Mouse (Mus musculus) lung, embryonic 16.5 days (tissue): Measurements from ENCODE around the gene Arf3. TPM values are rescaled to one million over a fixed set of nuclear protein-coding genes. Genes with fewer than 3 reads are reported as not detected.

Source experiments
- ATAC-seq: fragments of 200-750 bp; cut with Nextera tagmentation; 2 replicates; pipeline ENCODE4 v1.8.0; 2017; ENCODE audit warnings: low read depth, mild to moderate bottlenecking, moderate library complexity
- H3K27ac ChIP-seq: fragments of 300-500 bp; sonication (generic); 2 replicates; pipeline ENCODE4 v1.5.1; 2014; ENCODE audit warnings: mild to moderate bottlenecking, control low read depth, low read length
- H3K27me3 ChIP-seq: fragments of 300-500 bp; sonication (generic); 2 replicates; pipeline ENCODE4 v1.6.1; 2014; ENCODE audit warnings: low read depth, low read length, mixed read lengths; ENCODE audit not compliant: control insufficient read depth, insufficient read depth
- H3K36me3 ChIP-seq: fragments of 300-500 bp; sonication (generic); 2 replicates; pipeline ENCODE4 v1.6.1; 2014; ENCODE audit warnings: low read length; ENCODE audit not compliant: control insufficient read depth, insufficient read depth
- H3K4me1 ChIP-seq: fragments of 300-500 bp; sonication (generic); replicated peaks from 2 replicates; pipeline ENCODE4 v1.6.1; 2014; ENCODE audit warnings: low read length, mixed read lengths; ENCODE audit not compliant: control insufficient read depth, insufficient read depth
- H3K4me2 ChIP-seq: fragments of 300-500 bp; sonication (generic); 2 replicates; pipeline ENCODE4 v1.6.1; 2014; ENCODE audit warnings: low read depth, low read length, control low read depth
- H3K4me3 ChIP-seq: fragments of 300-500 bp; sonication (generic); 2 replicates; pipeline ENCODE4 v1.5.1; 2014; ENCODE audit warnings: mild to moderate bottlenecking, low read length, control low read depth
- H3K9ac ChIP-seq: fragments of 300-500 bp; sonication (generic); 2 replicates; pipeline ENCODE4 v1.6.1; 2014; ENCODE audit warnings: low read length, control low read depth
- H3K9me3 ChIP-seq: fragments of 300-500 bp; sonication (generic); 2 replicates; pipeline ENCODE4 v1.6.1; 2016; ENCODE audit warnings: low read length; ENCODE audit not compliant: control insufficient read depth
- WGBS: fragments of 180-500 bp; shearing (Covaris S2); extraction: QIAGEN DNeasy Blood & Tissue Kit; methylation state at CpG from one replicate; pipeline ENCODE4 v1.1.7; 2014; 5-methylcytosine and 5-hydroxymethylcytosine counted together
- polyA plus RNA-seq: library from polyadenylated mRNA; unstranded; fragments of >200 nt; fragmentation: Nextera tagmentation; extraction: Ambion mirVana; gene quantifications from 2 replicates; pipeline ENCODE4 v1.2.1, GENCODE M21; 2015

The Arf3 gene
- polyA plus RNA-seq, 1 experiment from 2014 or later: 40.6 TPM

- Histone ChIP-seq H3K4me1 (peaks cover 20% of the 10 kb centered on the region), H3K4me2 (no peak overlapping the region), H3K27me3 (peaks cover 99% of the 10 kb centered on the region), H3K9ac (no peak overlapping the region), H3K4me3 (peak overlapping the region; percentile 15; the same call in 1 of the 2 replicates), H3K9me3 (no peaks in the 10 kb centered on the region), H3K27ac (no peak overlapping the region), H3K36me3 (no peaks in the 10 kb centered on the region)
- ATAC-seq: no peak
- WGBS: 1% methylated on average over 75 of the region's 75 CpGs
Measured at GRCm38 (mm10) chr15:98792233-98793020, 29.4 kb upstream of the Arf3 start.

- Histone ChIP-seq H3K9ac (no peak overlapping the region), H3K36me3 (no peaks in the 10 kb centered on the region), H3K27me3 (peaks cover 96% of the 10 kb centered on the region), H3K27ac (no peak overlapping the region), H3K4me3 (no peak overlapping the region), H3K4me1 (peaks cover 20% of the 10 kb centered on the region), H3K9me3 (no peaks in the 10 kb centered on the region), H3K4me2 (no peak overlapping the region)
- 1% methylated on average over 23 of the region's 23 CpGs for WGBS
- no peak for ATAC-seq
Measured at GRCm38 (mm10) chr15:98791771-98792170, 28.8 kb upstream of the Arf3 start.

- Histone ChIP-seq H3K4me2 (peak overlapping the region; percentile 39; the same call in 1 of the 2 replicates), H3K9me3 (no peaks in the 10 kb centered on the region), H3K4me3 (peak overlapping the region; percentile 30), H3K27me3 (peaks cover 91% of the 10 kb centered on the region), H3K36me3 (no peaks in the 10 kb centered on the region), H3K9ac (no peak overlapping the region), H3K4me1 (peaks cover 20% of the 10 kb centered on the region), H3K27ac (no peak overlapping the region)
- 1% methylated on average over 12 of the region's 12 CpGs for WGBS
- no peak for ATAC-seq
Measured at GRCm38 (mm10) chr15:98791221-98791620, 28.2 kb upstream of the Arf3 start.

GRCm38 (mm10) chr15:98790761-98791160, 27.7 kb upstream of the Arf3 start:
- Histone ChIP-seq H3K4me3 (peak overlapping the region; percentile 30), H3K4me2 (peak overlapping the region; percentile 39), H3K9ac (no peak overlapping the region), H3K4me1 (peaks cover 20% of the 10 kb centered on the region), H3K9me3 (peaks cover 3% of the 10 kb centered on the region), H3K27ac (no peak overlapping the region), H3K27me3 (peaks cover 86% of the 10 kb centered on the region), H3K36me3 (no peaks in the 10 kb centered on the region)
- under 1% methylated on average over 23 of the region's 23 CpGs for WGBS
- ATAC-seq: no peak

- Histone ChIP-seq H3K9me3 (peaks cover 4% of the 10 kb centered on the region), H3K27ac (no peak within 1 kb of the TSS), H3K4me1 (peaks cover 20% of the 10 kb centered on the region), H3K9ac (no peak within 1 kb of the TSS), H3K4me3 (peak within 1 kb of the TSS; percentile 30), H3K4me2 (peak within 1 kb of the TSS; percentile 39; the same call in 1 of the 2 replicates), H3K27me3 (peaks cover 77% of the 10 kb centered on the region), H3K36me3 (no peaks in the 10 kb centered on the region)
- 4% methylated on average over 51 of the region's 51 CpGs for WGBS
- peak; percentile 38; the same call in 1 of the 2 replicates for ATAC-seq
Measured at GRCm38 (mm10) chr15:98789661-98790535, 26.9 kb upstream of the Arf3 start, which contains the start of gene Wnt1. Gene Wnt1 (plus strand): TSS chr15:98789857.

GRCm38 (mm10) chr15:98788972-98789660, 26.1 kb upstream of the Arf3 start:
- 9% methylated on average over 24 of the region's 24 CpGs for WGBS
- peaks cover 69% of the 10 kb centered on the region for H3K27me3 ChIP-seq
- H3K27ac ChIP-seq: no peak overlapping the region
- H3K9me3 ChIP-seq: peaks cover 4% of the 10 kb centered on the region
- peak overlapping the region; percentile 34; the same call in 1 of the 2 replicates for H3K4me2 ChIP-seq
- ATAC-seq: no peak
- H3K4me1 ChIP-seq: peaks cover 20% of the 10 kb centered on the region
- H3K4me3 ChIP-seq: no peak overlapping the region
- no peak overlapping the region for H3K9ac ChIP-seq
- no peaks in the 10 kb centered on the region for H3K36me3 ChIP-seq

- H3K9ac ChIP-seq: no peak overlapping the region
- H3K4me1 ChIP-seq: peaks cover 14% of the 10 kb centered on the region
- no peak overlapping the region for H3K27ac ChIP-seq
- no peak overlapping the region for H3K4me2 ChIP-seq
- no peak for ATAC-seq
- peaks cover 60% of the 10 kb centered on the region for H3K27me3 ChIP-seq
- H3K4me3 ChIP-seq: no peak overlapping the region
- H3K9me3 ChIP-seq: peaks cover 4% of the 10 kb centered on the region
- no peaks in the 10 kb centered on the region for H3K36me3 ChIP-seq
- 22% methylated on average over 4 of the region's 4 CpGs for WGBS
Measured at GRCm38 (mm10) chr15:98787930-98788329, 24.9 kb upstream of the Arf3 start.

- Histone ChIP-seq H3K9me3 (peaks cover 4% of the 10 kb centered on the region), H3K36me3 (no peaks in the 10 kb centered on the region), H3K27me3 (peaks cover 50% of the 10 kb centered on the region), H3K4me1 (peaks cover 4% of the 10 kb centered on the region; the same call in 1 of the 2 replicates), H3K27ac (no peak overlapping the region), H3K4me2 (no peak overlapping the region), H3K4me3 (no peak overlapping the region), H3K9ac (no peak overlapping the region)
- ATAC-seq: no peak
- WGBS: 32% methylated on average over 7 of the region's 7 CpGs
Measured at GRCm38 (mm10) chr15:98785744-98786143, 22.7 kb upstream of the Arf3 start.
